Mouse (Mus musculus) midbrain, embryonic 13.5 days (tissue): ENCODE measurements around the gene Klrb1b. TPM values are rescaled to one million over a fixed set of nuclear protein-coding genes. Genes with fewer than 3 reads are reported as not detected.

Experiments used
- ATAC-seq: fragments of 200-750 bp; cut with Nextera tagmentation; 2 replicates; pipeline ENCODE4 v1.8.0; 2017; ENCODE audit warnings: mild to moderate bottlenecking, moderate TSS enrichment, moderate library complexity
- H3K27ac ChIP-seq: fragments of 300-500 bp; sonication (generic); 2 replicates; pipeline ENCODE4 v1.5.1; 2015; ENCODE audit warnings: inconsistent platforms, mild to moderate bottlenecking, moderate library complexity
- H3K27me3 ChIP-seq: fragments of 300-500 bp; sonication (generic); 2 replicates; pipeline ENCODE4 v1.6.1; 2015; ENCODE audit warnings: mild to moderate bottlenecking, inconsistent platforms
- H3K36me3 ChIP-seq: fragments of 300-500 bp; sonication (generic); 2 replicates; pipeline ENCODE4 v1.6.1; 2015; ENCODE audit warnings: mild to moderate bottlenecking, inconsistent platforms
- H3K4me1 ChIP-seq: fragments of 300-500 bp; sonication (generic); replicated peaks from 2 replicates; pipeline ENCODE4 v1.6.1; 2015; ENCODE audit warnings: inconsistent platforms
- H3K4me2 ChIP-seq: fragments of 300-500 bp; sonication (generic); replicated peaks from 2 replicates; pipeline ENCODE4 v1.6.1; 2015; ENCODE audit warnings: moderate library complexity, mild to moderate bottlenecking, inconsistent platforms
- H3K4me3 ChIP-seq: fragments of 300-500 bp; sonication (generic); replicated peaks from 2 replicates; pipeline ENCODE4 v1.5.1; 2015; ENCODE audit warnings: mild to moderate bottlenecking, inconsistent platforms
- H3K9ac ChIP-seq: fragments of 300-500 bp; sonication (generic); replicated peaks from 2 replicates; pipeline ENCODE4 v1.6.1; 2015; ENCODE audit warnings: mild to moderate bottlenecking, inconsistent platforms
- H3K9me3 ChIP-seq: fragments of 300-500 bp; sonication (generic); 2 replicates; pipeline ENCODE4 v1.6.1; 2016; ENCODE audit warnings: mild to moderate bottlenecking, inconsistent platforms
- WGBS: fragments of 180-500 bp; shearing (Covaris S2); methylation state at CpG from one replicate; pipeline ENCODE4 v1.1.7; 2015; 5-methylcytosine and 5-hydroxymethylcytosine counted together
- polyA plus RNA-seq: library from polyadenylated mRNA; unstranded; fragments of >200 nt; fragmentation: Nextera tagmentation; extraction: Ambion mirVana; gene quantifications from 2 replicates; pipeline ENCODE4 v1.2.1, GENCODE M21; 2015

The Klrb1b gene
- polyA plus RNA-seq, 1 experiment from 2014 or later, result not detected

DNA sequence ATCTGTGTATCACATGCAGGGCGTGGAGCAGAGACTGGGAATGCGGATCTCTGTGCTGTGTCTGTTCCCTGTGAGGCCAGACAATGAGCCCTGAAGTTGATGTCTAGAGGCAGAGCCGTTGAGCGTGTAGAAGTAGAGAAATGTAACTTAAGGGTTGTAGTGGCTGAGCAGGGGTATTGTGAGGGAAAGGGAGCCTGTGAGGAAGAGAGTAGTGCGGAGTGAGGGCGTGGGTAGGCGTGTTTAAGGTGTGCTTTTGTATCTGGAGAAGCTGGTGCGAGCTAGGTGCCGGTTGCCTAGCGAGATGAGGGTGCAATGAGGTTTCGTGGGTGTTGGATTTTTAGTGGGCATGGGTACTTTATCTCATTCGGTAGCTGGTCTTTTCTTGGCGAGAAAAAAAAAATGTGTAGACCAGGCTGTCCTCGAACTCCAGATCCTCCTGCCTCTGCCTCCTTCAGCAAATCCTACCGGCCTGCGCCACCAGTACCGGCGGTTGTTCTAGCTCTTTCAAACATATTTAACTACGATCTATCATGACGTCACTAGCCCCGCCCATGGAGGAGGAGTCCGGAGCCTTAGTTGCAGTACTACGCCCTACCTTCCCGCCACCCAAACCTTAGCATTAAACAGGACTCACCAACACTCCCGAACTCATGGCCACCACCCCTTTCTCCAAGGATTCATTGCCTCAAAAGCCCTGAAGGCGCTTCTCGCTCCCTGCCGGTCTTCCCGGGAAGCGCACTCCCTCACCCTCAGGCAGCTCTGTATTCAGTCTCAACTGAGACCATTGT lies 62.2 kb downstream of the Klrb1b start:
- Histone ChIP-seq H3K27ac (peak overlapping the region; percentile 89), H3K4me1 (peaks cover 15% of the 10 kb centered on the region), H3K27me3 (no peaks in the 10 kb centered on the region), H3K4me2 (peak overlapping the region; percentile 63), H3K4me3 (peak overlapping the region; percentile 59), H3K36me3 (no peaks in the 10 kb centered on the region), H3K9me3 (no peaks in the 10 kb centered on the region), H3K9ac (peak overlapping the region; percentile 72)
- ATAC-seq, result peak; percentile 89
- WGBS, result 2% methylated on average over 30 of the region's 30 CpGs

Other genes starting within 250 kb of the Klrb1b start
- gene A2ml1, start 244.7 kb downstream of the Klrb1b start, polyA plus RNA-seq, result 0.32 and 0.50 TPM in 2 replicates
- not detected in 2 replicates for gene Klrb1a, start 202.8 kb downstream of the Klrb1b start, polyA plus RNA-seq
- not detected in 2 replicates for gene Clec2h, start 163.9 kb downstream of the Klrb1b start, polyA plus RNA-seq
- gene Klrb1, start 103.3 kb downstream of the Klrb1b start, polyA plus RNA-seq, result 0.20 TPM in 1 of 2 replicates, not detected in the other
- not detected in 2 replicates for gene Klrb1c, start 37.1 kb downstream of the Klrb1b start, polyA plus RNA-seq
- not detected in 2 replicates for gene Gm44511, start within 50 bp of the Klrb1b start, polyA plus RNA-seq
- gene Clec2i, start 61.3 kb upstream of the Klrb1b start, polyA plus RNA-seq, result not detected in 2 replicates
- 0.35 and 0.52 TPM in 2 replicates for gene BC035044, start 64.8 kb upstream of the Klrb1b start, polyA plus RNA-seq
- gene Clec2g, start 108.0 kb upstream of the Klrb1b start, polyA plus RNA-seq, result not detected in 2 replicates
- 0.17 and 0.23 TPM in 2 replicates for gene Klrb1f, start 219.6 kb upstream of the Klrb1b start, polyA plus RNA-seq